Mouse (Mus musculus) hindbrain, postnatal 0 days (tissue): ENCODE results near the gene Tjap1. TPM values are rescaled to one million over a fixed set of nuclear protein-coding genes. Genes with fewer than 3 reads are reported as not detected.

Experiments
- ATAC-seq: fragments of 200-750 bp; cut with Nextera tagmentation; 2 replicates; pipeline ENCODE4 v1.8.0; 2017; ENCODE audit warnings: mild to moderate bottlenecking, moderate TSS enrichment, moderate library complexity
- DNase-seq: peaks from one replicate; pipeline ENCODE4 v3.0.0-alpha.2; 2015; ENCODE audit warnings: low spot score
- H3K27ac ChIP-seq: fragments of 300-500 bp; sonication (generic); 2 replicates; pipeline ENCODE4 v1.5.1; 2014; ENCODE audit warnings: mild to moderate bottlenecking
- H3K27me3 ChIP-seq: fragments of 300-500 bp; sonication (generic); 2 replicates; pipeline ENCODE4 v1.6.1; 2014; ENCODE audit warnings: low read length, mixed read lengths; ENCODE audit not compliant: insufficient read depth
- H3K36me3 ChIP-seq: fragments of 300-500 bp; sonication (generic); 2 replicates; pipeline ENCODE4 v1.6.1; 2014; ENCODE audit warnings: low read length, mixed read lengths; ENCODE audit not compliant: insufficient read depth
- H3K4me1 ChIP-seq: fragments of 300-500 bp; sonication (generic); 2 replicates; pipeline ENCODE4 v1.6.1; 2014; ENCODE audit warnings: antibody characterized with exemption, low read length, mixed read lengths; ENCODE audit not compliant: insufficient read depth
- H3K4me2 ChIP-seq: fragments of 300-500 bp; sonication (generic); 2 replicates; pipeline ENCODE4 v1.6.1; 2014; ENCODE audit warnings: low read depth, mild to moderate bottlenecking, low read length, moderate library complexity, mixed read lengths
- H3K4me3 ChIP-seq: fragments of 300-500 bp; sonication (generic); 2 replicates; pipeline ENCODE4 v1.5.1; 2014; ENCODE audit warnings: low read length
- H3K9ac ChIP-seq: fragments of 300-500 bp; sonication (generic); replicated peaks from 2 replicates; pipeline ENCODE4 v1.6.1; 2014; ENCODE audit warnings: mild to moderate bottlenecking, low read length, moderate library complexity, mixed read lengths
- H3K9me3 ChIP-seq: fragments of 300-500 bp; sonication (generic); 2 replicates; pipeline ENCODE4 v1.6.1; 2016; ENCODE audit warnings: low read length, mixed read lengths
- CTCF ChIP-seq: IDR thresholded peaks from 2 replicates; pipeline ENCODE4 v1.5.1; 2016; ENCODE audit warnings: antibody characterized with exemption, control low read depth, low read depth
- WGBS: fragments of 180-500 bp; shearing (Covaris S2); extraction: QIAGEN DNeasy Blood & Tissue Kit; methylation state at CpG from one replicate; pipeline ENCODE4 v1.1.7; 2014; 5-methylcytosine and 5-hydroxymethylcytosine counted together
- polyA plus RNA-seq: library from polyadenylated mRNA; unstranded; fragments of >200 nt; fragmentation: Nextera tagmentation; extraction: Ambion mirVana; gene quantifications from 2 replicates; pipeline ENCODE4 v1.2.1, GENCODE M21; 2015
- total RNA-seq: library from RNA; depleted of rRNA; stranded (reverse); fragments of >200 nt; gene quantifications from 2 replicates; pipeline ENCODE4 v1.2.3, GENCODE M21; 2014

The Tjap1 gene
- total and polyA plus RNA-seq, 2 experiments from 2014 or later: 19.9 to 43.3 TPM

DNA sequence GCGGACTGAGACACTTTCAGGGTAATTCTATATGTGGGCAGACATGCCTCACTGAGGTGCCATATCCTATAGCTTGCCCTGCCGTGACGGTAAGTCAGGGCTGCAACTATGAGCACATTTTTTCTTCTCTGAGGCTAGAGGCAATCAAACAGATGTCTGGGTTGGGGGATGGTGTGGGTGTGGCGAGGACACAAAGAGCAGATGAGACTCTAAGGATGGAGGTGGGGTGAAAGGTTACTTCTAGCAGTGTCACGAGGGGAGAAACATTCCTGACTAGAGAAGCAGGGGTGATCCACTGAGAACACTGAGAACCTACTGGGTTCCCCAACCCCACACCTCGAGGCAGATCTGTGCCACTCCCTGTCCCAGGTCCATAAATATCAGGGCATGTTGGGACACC lies 15.8 kb downstream of the Tjap1 start:
- ATAC-seq (no peak), DNase-seq (no peak)
- Histone ChIP-seq H3K36me3 (peaks cover 23% of the 10 kb centered on the region; the same call in 1 of the 2 replicates), H3K9ac (no peak overlapping the region), H3K4me3 (no peak overlapping the region), H3K27me3 (no peaks in the 10 kb centered on the region), H3K9me3 (no peaks in the 10 kb centered on the region), H3K27ac (no peak overlapping the region), H3K4me2 (no peak overlapping the region), H3K4me1 (no peaks in the 10 kb centered on the region)
- TF ChIP-seq CTCF: no peak
- WGBS: 75% methylated on average over 6 of the region's 6 CpGs

DNA sequence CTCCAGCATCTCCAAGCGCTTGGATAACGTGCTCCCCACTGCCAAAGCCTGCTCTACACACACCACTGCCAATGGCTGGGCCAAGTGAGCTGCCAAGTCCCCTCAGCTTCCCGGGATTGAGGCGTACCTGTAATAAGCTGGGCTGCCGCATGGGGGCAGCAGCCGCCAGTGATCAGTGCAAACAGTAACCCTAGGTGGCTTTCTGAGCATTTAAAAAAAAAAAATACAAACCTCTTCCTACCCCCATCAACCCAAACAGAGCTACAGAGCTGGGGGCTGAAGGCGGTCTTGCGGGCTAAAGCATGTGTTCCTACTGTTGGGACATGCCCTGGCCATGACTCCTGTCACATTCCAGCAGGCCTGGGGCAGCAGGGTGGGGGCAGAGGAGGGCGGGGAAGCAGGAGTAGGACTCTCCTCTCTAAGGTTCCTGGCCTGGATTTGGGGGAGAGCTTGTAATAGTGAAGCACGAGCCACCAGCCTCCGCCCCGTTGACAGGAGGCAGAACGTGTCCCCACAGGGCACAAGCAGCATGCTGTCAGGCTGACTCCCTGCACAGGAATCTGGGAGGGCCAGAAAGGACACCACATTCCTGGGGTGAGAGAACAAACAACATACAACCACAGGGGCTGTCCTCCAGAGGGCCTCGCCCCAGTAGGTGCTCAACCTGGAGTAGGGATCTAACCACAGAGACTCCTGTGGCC lies 16.8 kb downstream of the Tjap1 start:
- Histone ChIP-seq H3K36me3 (peaks cover 31% of the 10 kb centered on the region; the same call in 1 of the 2 replicates), H3K4me1 (no peaks in the 10 kb centered on the region), H3K4me3 (no peak overlapping the region), H3K27me3 (no peaks in the 10 kb centered on the region), H3K9ac (no peak overlapping the region), H3K4me2 (no peak overlapping the region), H3K27ac (no peak overlapping the region), H3K9me3 (no peaks in the 10 kb centered on the region)
- WGBS: 29% methylated on average over 14 of the region's 14 CpGs
- ATAC-seq (peak; percentile 69), DNase-seq (peak; percentile 91)
- peak; percentile 95 for TF ChIP-seq CTCF

DNA sequence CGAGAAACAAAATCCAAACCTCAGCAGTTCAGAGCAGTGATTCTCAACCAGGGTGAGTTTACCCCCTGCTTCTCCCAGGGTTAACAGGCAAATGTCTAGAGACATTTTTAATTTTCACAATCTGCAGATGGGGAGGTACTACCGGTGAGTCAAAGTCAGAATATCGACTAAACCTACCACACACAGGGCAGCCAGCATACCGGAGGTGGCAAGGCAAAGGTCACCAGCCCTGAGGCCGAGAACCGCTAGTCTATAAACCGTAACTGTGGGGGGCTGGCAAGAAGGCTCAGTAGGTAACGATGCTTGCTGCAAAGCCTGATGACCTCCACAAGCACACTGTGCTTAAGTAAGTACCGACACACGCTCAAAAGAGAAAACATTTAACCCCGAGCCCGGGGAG lies 17.3 kb downstream of the Tjap1 start:
- H3K4me3 ChIP-seq: no peak overlapping the region
- no peak overlapping the region for H3K27ac ChIP-seq
- H3K9me3 ChIP-seq: no peaks in the 10 kb centered on the region
- no peaks in the 10 kb centered on the region for H3K27me3 ChIP-seq
- H3K36me3 ChIP-seq: peaks cover 36% of the 10 kb centered on the region; the same call in 1 of the 2 replicates
- H3K4me1 ChIP-seq: no peaks in the 10 kb centered on the region
- DNase-seq: no peak
- TF ChIP-seq CTCF: no peak
- no peak overlapping the region for H3K9ac ChIP-seq
- H3K4me2 ChIP-seq: no peak overlapping the region
- WGBS: 76% methylated on average over 12 of the region's 12 CpGs
- ATAC-seq: no peak

DNA sequence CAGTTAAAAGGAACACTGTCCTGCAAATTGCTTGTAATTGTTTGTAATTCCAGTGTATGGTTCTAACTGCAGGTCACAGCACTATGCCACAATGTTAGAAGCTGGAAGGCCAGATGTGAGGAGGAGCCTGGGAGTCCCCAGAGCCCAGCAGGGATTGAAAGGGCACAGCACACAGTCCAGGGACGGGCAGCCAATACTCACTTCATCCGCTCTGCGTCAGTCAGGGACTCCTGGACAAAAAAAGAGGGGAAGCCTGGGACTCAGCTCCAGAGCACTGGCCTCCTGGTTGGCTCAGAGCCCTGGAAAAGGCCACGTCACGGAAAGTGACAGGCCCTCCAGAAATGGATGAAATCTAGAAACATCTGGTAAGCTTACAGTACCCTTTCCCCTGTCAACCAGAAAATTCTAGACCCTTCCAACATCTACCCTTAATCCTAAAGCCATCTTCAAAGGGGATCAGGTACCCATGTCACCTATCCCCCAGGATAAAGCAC lies 20.6 kb downstream of the Tjap1 start:
- Histone ChIP-seq H3K9ac (no peak overlapping the region), H3K27me3 (no peaks in the 10 kb centered on the region), H3K4me2 (no peak overlapping the region), H3K9me3 (no peaks in the 10 kb centered on the region), H3K4me3 (no peak overlapping the region), H3K4me1 (no peaks in the 10 kb centered on the region), H3K36me3 (peaks cover 56% of the 10 kb centered on the region), H3K27ac (no peak overlapping the region)
- no peak for TF ChIP-seq CTCF
- 92% methylated on average over 5 of the region's 5 CpGs for WGBS
- ATAC-seq (no peak), DNase-seq (no peak)

DNA sequence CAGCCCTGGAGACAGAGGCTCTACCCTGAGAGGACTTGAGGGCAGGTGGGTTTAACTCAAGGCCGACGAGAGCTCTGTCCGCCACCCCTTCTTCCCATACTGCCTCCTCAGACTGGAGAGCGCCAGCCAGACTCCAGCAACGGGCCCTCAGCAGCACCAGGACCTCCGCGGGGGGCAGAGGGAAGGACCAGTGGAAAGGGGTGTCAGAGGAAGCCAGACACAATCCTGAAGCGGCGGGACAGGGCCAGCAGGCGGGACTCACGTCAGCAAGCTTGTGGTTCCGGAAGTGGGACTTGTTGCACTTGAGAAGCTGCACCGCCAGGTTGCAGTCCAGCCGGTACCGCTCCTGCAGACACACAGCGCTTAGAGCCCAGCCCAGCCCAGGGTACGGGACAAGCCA lies 23.2 kb downstream of the Tjap1 start:
- H3K9ac ChIP-seq: no peak overlapping the region
- no peak overlapping the region for H3K27ac ChIP-seq
- H3K36me3 ChIP-seq: peaks cover 62% of the 10 kb centered on the region
- DNase-seq: no peak
- TF ChIP-seq CTCF: no peak
- H3K27me3 ChIP-seq: no peaks in the 10 kb centered on the region
- no peak for ATAC-seq
- peaks cover 10% of the 10 kb centered on the region for H3K4me1 ChIP-seq
- H3K9me3 ChIP-seq: no peaks in the 10 kb centered on the region
- H3K4me2 ChIP-seq: no peak overlapping the region
- no peak overlapping the region for H3K4me3 ChIP-seq
- WGBS: 90% methylated on average over 17 of the region's 17 CpGs

DNA sequence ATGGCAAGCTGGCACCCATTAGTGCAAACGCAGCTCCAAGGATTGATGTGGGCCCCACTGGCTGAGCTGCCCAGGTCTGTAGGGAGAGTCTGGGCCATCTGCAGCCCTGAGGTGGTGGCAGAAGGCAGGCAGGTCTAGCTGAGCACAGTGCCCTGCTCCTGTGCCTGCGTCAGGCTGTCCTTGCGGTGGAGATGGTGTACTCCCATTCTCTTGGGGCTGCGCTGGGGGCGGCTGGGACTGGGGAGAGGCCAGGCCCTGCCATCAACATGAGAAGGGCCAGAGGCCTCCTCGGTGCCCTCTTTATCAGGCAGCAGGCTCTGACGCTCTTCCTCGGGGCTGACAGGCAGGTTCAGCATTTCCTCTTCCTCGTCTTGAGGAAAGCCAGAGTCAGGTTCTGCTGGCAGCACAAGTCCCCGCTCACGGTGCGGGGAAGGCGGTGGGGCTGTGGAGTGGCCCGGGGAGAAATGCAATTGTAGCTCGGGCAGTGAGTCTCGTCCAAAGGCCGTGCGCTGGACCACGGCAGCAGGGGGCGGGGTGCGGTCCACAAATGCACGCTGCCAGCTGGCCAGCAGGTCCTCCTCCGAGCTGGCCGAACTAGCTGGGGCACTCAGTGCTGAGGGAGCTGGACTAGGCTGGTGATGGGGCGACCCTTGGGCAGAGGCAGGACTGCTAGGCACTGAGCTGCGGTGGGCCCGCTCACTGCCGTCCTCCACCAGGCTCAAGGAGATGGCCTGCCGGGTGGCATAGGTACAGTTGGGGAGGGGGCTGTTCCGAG lies 24.4 kb downstream of the Tjap1 start:
- H3K36me3 ChIP-seq: peaks cover 55% of the 10 kb centered on the region
- H3K27ac ChIP-seq: no peak overlapping the region
- peaks cover 13% of the 10 kb centered on the region for H3K4me1 ChIP-seq
- no peak overlapping the region for H3K9ac ChIP-seq
- no peaks in the 10 kb centered on the region for H3K9me3 ChIP-seq
- no peak for DNase-seq
- H3K27me3 ChIP-seq: no peaks in the 10 kb centered on the region
- no peak for ATAC-seq
- no peak overlapping the region for H3K4me3 ChIP-seq
- WGBS: 77% methylated on average over 30 of the region's 30 CpGs
- H3K4me2 ChIP-seq: no peak overlapping the region
- no peak for TF ChIP-seq CTCF

DNA sequence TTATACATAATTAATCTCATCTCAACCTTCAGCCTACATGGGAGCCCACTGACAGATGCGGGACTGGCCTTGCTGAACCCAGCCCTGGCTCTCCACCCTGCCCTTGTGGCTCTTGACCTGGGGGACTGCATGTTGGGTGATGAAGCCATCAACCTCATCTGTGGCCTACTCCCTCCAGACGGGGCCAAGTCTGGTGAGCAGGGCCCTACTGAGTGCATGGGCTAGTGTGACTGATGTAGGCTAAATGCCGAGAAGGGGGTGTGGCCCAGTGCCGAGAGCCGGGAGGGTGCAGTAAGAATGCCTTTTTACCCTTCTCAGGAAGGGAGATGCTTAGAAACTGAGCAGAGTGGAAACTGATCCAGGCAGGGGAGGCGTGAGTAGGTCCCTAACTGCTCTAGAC lies 27.7 kb downstream of the Tjap1 start:
- 26% methylated on average over 6 of the region's 6 CpGs for WGBS
- no peak for ATAC-seq
- H3K36me3 ChIP-seq: peaks cover 45% of the 10 kb centered on the region

More for the DNA sequence above, 27.7 kb downstream of the Tjap1 start:
- no peak for TF ChIP-seq CTCF
- peaks cover 13% of the 10 kb centered on the region for H3K4me1 ChIP-seq
- H3K9ac ChIP-seq: peak overlapping the region; percentile 76; the same call in 1 of the 2 replicates
- H3K4me2 ChIP-seq: peak overlapping the region; percentile 97
- no peaks in the 10 kb centered on the region for H3K27me3 ChIP-seq
- DNase-seq: no peak
- H3K9me3 ChIP-seq: no peaks in the 10 kb centered on the region
- no peak overlapping the region for H3K27ac ChIP-seq
- H3K4me3 ChIP-seq: peak overlapping the region; percentile 78
